Mouse (Mus musculus) brown adipose tissue, adult 24 weeks (tissue): ENCODE data around the gene Max. TPM values are rescaled to one million over a fixed set of nuclear protein-coding genes. Genes with fewer than 3 reads are reported as not detected.

Experiments
- H3K27ac ChIP-seq: fragments of 200-500 bp; replicated peaks from 2 replicates; pipeline ENCODE4 v1.5.1; 2012; ENCODE audit warnings: low read depth, mild to moderate bottlenecking, low read length
- H3K4me1 ChIP-seq: fragments of 200-500 bp; 2 replicates; pipeline ENCODE4 v1.6.1; 2012; ENCODE audit warnings: low read length, mixed read lengths; ENCODE audit not compliant: control insufficient read depth, insufficient read depth, insufficient read length
- H3K4me3 ChIP-seq: fragments of 200-500 bp; 2 replicates; pipeline ENCODE4 v1.5.1; 2012; ENCODE audit warnings: low read depth, mild to moderate bottlenecking, low read length, moderate library complexity; ENCODE audit not compliant: insufficient read depth
- polyA plus RNA-seq: library from polyadenylated mRNA; stranded (reverse); fragments of >200 nt; gene quantifications from 2 replicates; pipeline ENCODE4 v1.2.4, GENCODE M21; 2012; ENCODE audit not compliant: missing spikeins, insufficient read depth, insufficient read length

Gene Max
- polyA plus RNA-seq, 1 experiment, result 44.6 TPM

GRCm38 (mm10) chr12:76918855-76919254 lies 43.1 kb downstream of the Max start:
- Histone ChIP-seq H3K4me1 (peaks cover 6% of the 10 kb centered on the region; the same call in 1 of the 2 replicates), H3K4me3 (no peak overlapping the region), H3K27ac (no peak overlapping the region)

GRCm38 (mm10) chr12:76918113-76918512 lies 43.9 kb downstream of the Max start:
- Histone ChIP-seq H3K27ac (no peak overlapping the region), H3K4me3 (no peak overlapping the region), H3K4me1 (peaks cover 3% of the 10 kb centered on the region; the same call in 1 of the 2 replicates)

- Histone ChIP-seq H3K4me3 (no peak overlapping the region), H3K27ac (no peak overlapping the region)
These were observed 45.8 kb downstream of the Max start for GRCm38 (mm10) chr12:76916163-76916562.

GRCm38 (mm10) chr12:76912193-76912592 lies 49.8 kb downstream of the Max start:
- no peak overlapping the region for H3K4me3 ChIP-seq
- peaks cover 2% of the 10 kb centered on the region; the same call in 1 of the 2 replicates for H3K4me1 ChIP-seq
- H3K27ac ChIP-seq, result no peak overlapping the region

More at GRCm38 (mm10) chr12:76916163-76916562, 45.8 kb downstream of the Max start:
- H3K4me1 ChIP-seq, result no peaks in the 10 kb centered on the region

GRCm38 (mm10) chr12:76911171-76911726 lies 50.8 kb downstream of the Max start:
- Histone ChIP-seq H3K4me3 (no peak overlapping the region), H3K27ac (no peak overlapping the region), H3K4me1 (peaks cover 2% of the 10 kb centered on the region; the same call in 1 of the 2 replicates)

GRCm38 (mm10) chr12:76910258-76910940 lies 51.6 kb downstream of the Max start:
- Histone ChIP-seq H3K27ac (no peak overlapping the region), H3K4me3 (no peak overlapping the region), H3K4me1 (peaks cover 2% of the 10 kb centered on the region; the same call in 1 of the 2 replicates)

- Histone ChIP-seq H3K4me3 (no peak overlapping the region), H3K4me1 (peaks cover 2% of the 10 kb centered on the region; the same call in 1 of the 2 replicates), H3K27ac (no peak overlapping the region)
These were observed 52.8 kb downstream of the Max start for GRCm38 (mm10) chr12:76909218-76909617.

- Histone ChIP-seq H3K27ac (no peak overlapping the region), H3K4me3 (no peak overlapping the region), H3K4me1 (peaks cover 2% of the 10 kb centered on the region; the same call in 1 of the 2 replicates)
These were observed 55.7 kb downstream of the Max start for GRCm38 (mm10) chr12:76906278-76906677.

GRCm38 (mm10) chr12:76901508-76902294 lies 60.3 kb downstream of the Max start:
- no peak overlapping the region for H3K4me3 ChIP-seq
- no peak overlapping the region for H3K27ac ChIP-seq
- H3K4me1 ChIP-seq, result no peaks in the 10 kb centered on the region; the same call in 1 of the 2 replicates

GRCm38 (mm10) chr12:76899261-76899975 lies 62.6 kb downstream of the Max start:
- no peak overlapping the region for H3K4me3 ChIP-seq
- H3K27ac ChIP-seq, result no peak overlapping the region
- no peaks in the 10 kb centered on the region for H3K4me1 ChIP-seq

GRCm38 (mm10) chr12:76898141-76898540 lies 63.9 kb downstream of the Max start:
- Histone ChIP-seq H3K27ac (no peak overlapping the region), H3K4me1 (no peaks in the 10 kb centered on the region), H3K4me3 (no peak overlapping the region)

- Histone ChIP-seq H3K27ac (no peak overlapping the region), H3K4me1 (no peaks in the 10 kb centered on the region), H3K4me3 (no peak overlapping the region)
These were observed 65.0 kb downstream of the Max start for GRCm38 (mm10) chr12:76897006-76897405.

- H3K4me3 ChIP-seq, result no peak overlapping the region
- H3K27ac ChIP-seq, result no peak overlapping the region
- H3K4me1 ChIP-seq, result no peaks in the 10 kb centered on the region
These were observed 65.4 kb downstream of the Max start for GRCm38 (mm10) chr12:76896566-76896965.

- Histone ChIP-seq H3K4me1 (no peaks in the 10 kb centered on the region), H3K4me3 (no peak overlapping the region), H3K27ac (no peak overlapping the region)
These were observed 66.2 kb downstream of the Max start for GRCm38 (mm10) chr12:76895777-76896176.
